Mouse (Mus musculus): ENCODE measurements around the gene Dnajc2. TPM values are rescaled to one million over a fixed set of nuclear protein-coding genes. Genes with fewer than 3 reads are reported as not detected.

Gene Dnajc2
- polyA plus RNA-seq, 1 experiment: 4.3 TPM

Other genes with a start within 250 kb of the Dnajc2 start
- 1.1 and 1.6 TPM in 2 replicates for gene Lrrc17, start 241.7 kb downstream of the Dnajc2 start, polyA plus RNA-seq (2012; rRNA removed)
- gene Fbxl13, start 139.6 kb downstream of the Dnajc2 start, polyA plus RNA-seq (2012; rRNA removed): 0.12 and 0.25 TPM in 2 replicates
- gene Armc10, start 139.4 kb downstream of the Dnajc2 start, polyA plus RNA-seq (2012; rRNA removed): 23.3 and 27.9 TPM in 2 replicates
- gene Napepld, start 83.9 kb downstream of the Dnajc2 start, polyA plus RNA-seq (2012; rRNA removed): 2.7 and 2.8 TPM in 2 replicates
- 37.7 and 38.5 TPM in 2 replicates for gene Pmpcb, start 48.1 kb downstream of the Dnajc2 start, polyA plus RNA-seq (2012; rRNA removed)
- 29.5 and 31.2 TPM in 2 replicates for gene Psmc2, start within 50 bp of the Dnajc2 start, polyA plus RNA-seq (2012; rRNA removed)
- gene Slc26a5, start 80.4 kb upstream of the Dnajc2 start, polyA plus RNA-seq (2012; rRNA removed): 0.04 TPM in 1 of 2 replicates, not detected in the other

Data from large intestine, adult 2 months (tissue).